Mouse (Mus musculus) hindbrain, embryonic 14.5 days (tissue): ENCODE measurements around the gene Cdc5l. TPM values are rescaled to one million over a fixed set of nuclear protein-coding genes. Genes with fewer than 3 reads are reported as not detected.
A peak's percentile ranks its signal among the peaks of the same experiment; 100 is the strongest.

ENCODE experiments used
- ATAC-seq: fragments of 200-750 bp; cut with Nextera tagmentation; 2 replicates; pipeline ENCODE4 v1.8.0; 2017; ENCODE audit warnings: moderate number of reproducible peaks, mild to moderate bottlenecking, moderate TSS enrichment, moderate library complexity; ENCODE audit not compliant: low FRiP score
- DNase-seq: peaks from one replicate; pipeline ENCODE4 v3.0.0-alpha.2; 2015; ENCODE audit warnings: low spot score
- H3K27ac ChIP-seq: fragments of 300-500 bp; sonication (generic); 2 replicates; pipeline ENCODE4 v1.5.1; 2014; ENCODE audit warnings: mild to moderate bottlenecking, moderate library complexity
- H3K27me3 ChIP-seq: fragments of 300-500 bp; sonication (generic); 2 replicates; pipeline ENCODE4 v1.6.1; 2014; ENCODE audit warnings: mild to moderate bottlenecking, low read length, mixed read lengths; ENCODE audit not compliant: control insufficient read depth, insufficient read depth
- H3K36me3 ChIP-seq: fragments of 300-500 bp; sonication (generic); replicated peaks from 2 replicates; pipeline ENCODE4 v1.6.1; 2014; ENCODE audit not compliant: control insufficient read depth, insufficient read depth
- H3K4me1 ChIP-seq: fragments of 300-500 bp; sonication (generic); replicated peaks from 2 replicates; pipeline ENCODE4 v1.6.1; 2014; ENCODE audit warnings: antibody characterized with exemption, low read length, mixed read lengths; ENCODE audit not compliant: control insufficient read depth, insufficient read depth
- H3K4me2 ChIP-seq: fragments of 300-500 bp; sonication (generic); replicated peaks from 2 replicates; pipeline ENCODE4 v1.6.1; 2014; ENCODE audit warnings: mild to moderate bottlenecking, moderate library complexity
- H3K4me3 ChIP-seq: fragments of 300-500 bp; sonication (generic); replicated peaks from 2 replicates; pipeline ENCODE4 v1.5.1; 2014; ENCODE audit warnings: mild to moderate bottlenecking, low read length
- H3K9ac ChIP-seq: fragments of 300-500 bp; sonication (generic); 2 replicates; pipeline ENCODE4 v1.6.1; 2014
- H3K9me3 ChIP-seq: fragments of 300-500 bp; sonication (generic); 2 replicates; pipeline ENCODE4 v1.6.1; 2016; ENCODE audit warnings: low read length; ENCODE audit not compliant: control insufficient read depth
- WGBS: fragments of 180-500 bp; shearing (Covaris S2); extraction: QIAGEN DNeasy Blood & Tissue Kit; methylation state at CpG from one replicate; pipeline ENCODE4 v1.1.7; 2014; 5-methylcytosine and 5-hydroxymethylcytosine counted together
- polyA plus RNA-seq: library from polyadenylated mRNA; unstranded; fragments of >200 nt; fragmentation: Nextera tagmentation; extraction: Ambion mirVana; gene quantifications from 2 replicates; pipeline ENCODE4 v1.2.1, GENCODE M21; 2014

The Cdc5l gene
- 64.7 and 67.0 TPM in 2 replicates for polyA plus RNA-seq

GRCm38 (mm10) chr17:45433419-45434261 lies at the start of gene Cdc5l:
Gene Cdc5l, minus strand, starts transcription at chr17:45433737.
- peak within 1 kb of the TSS; percentile 95 for H3K27ac ChIP-seq
- peak within 1 kb of the TSS; percentile 91 for H3K4me3 ChIP-seq
- peak within 1 kb of the TSS; percentile 87 for H3K9ac ChIP-seq
- peaks cover 9% of the 10 kb centered on the region; the same call in 1 of the 2 replicates for H3K36me3 ChIP-seq
- no peaks in the 10 kb centered on the region for H3K9me3 ChIP-seq
- DNase-seq (peak; percentile 97), ATAC-seq (peak; percentile 97)
- H3K4me1 ChIP-seq: peaks cover 25% of the 10 kb centered on the region
- peak within 1 kb of the TSS; percentile 87 for H3K4me2 ChIP-seq
- H3K27me3 ChIP-seq: no peaks in the 10 kb centered on the region
- under 1% methylated on average over 73 of the region's 73 CpGs for WGBS

- Histone ChIP-seq H3K36me3 (no peaks in the 10 kb centered on the region), H3K9ac (no peak overlapping the region), H3K4me2 (no peak overlapping the region), H3K9me3 (peaks cover 9% of the 10 kb centered on the region; the same call in 1 of the 2 replicates), H3K4me3 (no peak overlapping the region), H3K27me3 (no peaks in the 10 kb centered on the region), H3K27ac (no peak overlapping the region), H3K4me1 (no peaks in the 10 kb centered on the region)
- ATAC-seq: no peak
- 32% methylated on average over 2 of the region's 2 CpGs for WGBS
- DNase-seq: no peak
Measured at GRCm38 (mm10) chr17:45480429-45480828, 46.9 kb upstream of the Cdc5l start.

GRCm38 (mm10) chr17:45478234-45478825 lies 44.8 kb upstream of the Cdc5l start:
- no peak overlapping the region for H3K4me2 ChIP-seq
- H3K27ac ChIP-seq: no peak overlapping the region
- H3K27me3 ChIP-seq: no peaks in the 10 kb centered on the region
- 18% methylated on average over 12 of the region's 12 CpGs for WGBS
- H3K4me1 ChIP-seq: peaks cover 13% of the 10 kb centered on the region; the same call in 1 of the 2 replicates
- H3K9me3 ChIP-seq: peaks cover 9% of the 10 kb centered on the region; the same call in 1 of the 2 replicates
- no peaks in the 10 kb centered on the region for H3K36me3 ChIP-seq
- DNase-seq (peak; percentile 91), ATAC-seq (peak; percentile 47; the same call in 1 of the 2 replicates)
- no peak overlapping the region for H3K4me3 ChIP-seq
- H3K9ac ChIP-seq: no peak overlapping the region

GRCm38 (mm10) chr17:45474669-45475465 lies 41.3 kb upstream of the Cdc5l start, which contains the start of gene Spats1:
Gene Spats1, minus strand, starts transcription at chr17:45475415.
- H3K36me3 ChIP-seq: no peaks in the 10 kb centered on the region
- DNase-seq: peak; percentile 75
- peak within 1 kb of the TSS; percentile 69 for H3K27ac ChIP-seq
- H3K4me2 ChIP-seq: peak within 1 kb of the TSS; percentile 77
- peaks cover 13% of the 10 kb centered on the region; the same call in 1 of the 2 replicates for H3K4me1 ChIP-seq
- peak; percentile 83 for ATAC-seq
- peak within 1 kb of the TSS; percentile 35 for H3K4me3 ChIP-seq
- H3K9me3 ChIP-seq: no peaks in the 10 kb centered on the region
- no peaks in the 10 kb centered on the region for H3K27me3 ChIP-seq
- peak within 1 kb of the TSS; percentile 53 for H3K9ac ChIP-seq
- WGBS: 5% methylated on average over 30 of the region's 30 CpGs

- H3K27ac ChIP-seq: peak overlapping the region; percentile 69; the same call in 1 of the 2 replicates
- H3K4me1 ChIP-seq: peaks cover 13% of the 10 kb centered on the region; the same call in 1 of the 2 replicates
- DNase-seq (no peak), ATAC-seq (peak; percentile 21; the same call in 1 of the 2 replicates)
- H3K36me3 ChIP-seq: no peaks in the 10 kb centered on the region
- peak overlapping the region; percentile 53 for H3K9ac ChIP-seq
- peak overlapping the region; percentile 35 for H3K4me3 ChIP-seq
- peak overlapping the region; percentile 77 for H3K4me2 ChIP-seq
- H3K9me3 ChIP-seq: no peaks in the 10 kb centered on the region
- no peaks in the 10 kb centered on the region for H3K27me3 ChIP-seq
- 65% methylated on average over 8 of the region's 8 CpGs for whole genome bisulfite sequencing
Measured at GRCm38 (mm10) chr17:45474146-45474545, 40.6 kb upstream of the Cdc5l start.

- Histone ChIP-seq H3K4me3 (no peak overlapping the region), H3K4me1 (peaks cover 13% of the 10 kb centered on the region; the same call in 1 of the 2 replicates), H3K27ac (no peak overlapping the region), H3K27me3 (no peaks in the 10 kb centered on the region), H3K9me3 (no peaks in the 10 kb centered on the region), H3K36me3 (no peaks in the 10 kb centered on the region), H3K9ac (no peak overlapping the region), H3K4me2 (no peak overlapping the region)
- ATAC-seq: no peak
- DNase-seq: no peak
- 84% methylated on average over 6 of the region's 6 CpGs for WGBS
Measured at GRCm38 (mm10) chr17:45473667-45474066, 40.1 kb upstream of the Cdc5l start.

- Histone ChIP-seq H3K4me1 (peaks cover 13% of the 10 kb centered on the region; the same call in 1 of the 2 replicates), H3K4me2 (no peak overlapping the region), H3K9me3 (0 out of 2 replicates have a peak, but pooled peaks cover 3% of the 10 kb centered on the region), H3K27me3 (no peaks in the 10 kb centered on the region), H3K4me3 (no peak overlapping the region), H3K9ac (no peak overlapping the region), H3K27ac (no peak overlapping the region), H3K36me3 (no peaks in the 10 kb centered on the region)
- ATAC-seq (no peak), DNase-seq (no peak)
- 88% methylated on average over 7 of the region's 7 CpGs for WGBS
Measured at GRCm38 (mm10) chr17:45470726-45471125, 37.2 kb upstream of the Cdc5l start.

GRCm38 (mm10) chr17:45468302-45468701 lies 34.8 kb upstream of the Cdc5l start:
- H3K27ac ChIP-seq: no peak overlapping the region
- DNase-seq (no peak), ATAC-seq (no peak)
- H3K9me3 ChIP-seq: 0 out of 2 replicates have a peak, but pooled peaks cover 3% of the 10 kb centered on the region
- no peaks in the 10 kb centered on the region for H3K4me1 ChIP-seq
- no peaks in the 10 kb centered on the region for H3K36me3 ChIP-seq
- H3K4me2 ChIP-seq: no peak overlapping the region
- H3K4me3 ChIP-seq: no peak overlapping the region
- WGBS: 86% methylated on average over 5 of the region's 5 CpGs
- H3K27me3 ChIP-seq: no peaks in the 10 kb centered on the region
- no peak overlapping the region for H3K9ac ChIP-seq
